Mouse (Mus musculus): ENCODE measurements around the gene Dcps. TPM values are rescaled to one million over a fixed set of nuclear protein-coding genes. Genes with fewer than 3 reads are reported as not detected.

The Dcps gene
- 10 to 100 TPM; 70.6 to 90.4 TPM for polyA plus RNA-seq (2017; shearing (Covaris generic))

DNA sequence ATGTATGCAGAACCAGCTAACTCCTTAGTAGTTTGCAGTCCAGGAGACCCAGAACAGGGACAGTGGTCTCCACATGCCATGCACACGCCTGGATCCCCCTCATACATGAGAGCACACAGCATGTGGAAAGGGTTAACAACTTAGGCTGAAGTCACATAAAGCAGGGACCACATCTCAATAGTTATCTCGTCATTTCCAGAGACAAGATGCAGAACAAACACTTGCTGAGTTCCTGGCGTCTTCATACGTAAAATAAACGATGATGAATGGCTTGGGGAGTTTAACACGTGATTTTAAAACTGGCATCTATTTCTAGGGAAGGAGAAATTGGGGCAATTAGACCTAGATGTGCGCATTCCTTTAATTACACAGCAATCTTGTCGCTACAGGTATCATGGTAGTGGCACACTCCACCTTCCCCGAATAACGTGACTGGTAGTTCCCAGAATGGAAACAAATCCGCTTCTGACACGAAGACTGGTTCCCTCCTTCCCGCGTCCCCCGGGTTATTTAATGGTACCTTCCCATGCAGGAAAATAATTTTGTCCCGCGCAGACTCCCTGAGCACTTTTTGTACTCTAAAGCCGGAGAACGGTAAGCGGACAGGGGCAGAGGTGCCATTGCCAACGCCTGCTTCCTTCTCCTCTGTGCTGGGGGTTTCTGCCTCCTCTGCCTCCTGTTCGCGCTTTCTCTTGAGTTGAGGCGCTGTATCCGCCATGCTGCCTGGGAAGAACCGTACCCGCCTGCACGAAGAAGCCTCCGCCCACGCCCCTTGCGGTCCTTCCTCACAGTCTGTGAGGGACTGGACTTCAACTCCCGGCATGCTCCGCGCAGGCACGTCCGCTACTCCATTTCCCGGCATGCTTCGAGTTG lies at the start of gene Dcps:
Gene Dcps (minus strand): TSS at position 811 of the 873 bp plus-strand sequence.
- peak; percentile 99 for ATAC-seq

DNA sequence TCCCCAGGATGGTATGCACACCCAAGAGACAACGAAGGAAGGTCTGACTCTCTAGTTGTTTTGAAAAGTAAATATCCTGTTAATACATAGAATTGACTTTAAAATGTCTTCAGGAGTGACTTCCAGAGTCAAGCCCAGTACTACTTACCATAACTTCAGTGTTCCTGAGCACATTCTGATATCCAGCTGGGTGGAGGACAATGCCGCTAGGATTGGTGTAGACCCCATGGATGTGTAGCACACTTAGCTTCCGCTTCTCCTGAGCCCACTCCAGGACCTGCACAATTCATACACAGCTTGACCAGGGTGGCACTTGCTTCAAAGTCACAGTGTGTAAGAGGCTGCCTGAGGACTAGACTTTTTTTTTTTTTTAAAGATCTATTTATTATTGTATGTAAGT lies 47.6 kb upstream of the Dcps start:
- ATAC-seq = no peak

DNA sequence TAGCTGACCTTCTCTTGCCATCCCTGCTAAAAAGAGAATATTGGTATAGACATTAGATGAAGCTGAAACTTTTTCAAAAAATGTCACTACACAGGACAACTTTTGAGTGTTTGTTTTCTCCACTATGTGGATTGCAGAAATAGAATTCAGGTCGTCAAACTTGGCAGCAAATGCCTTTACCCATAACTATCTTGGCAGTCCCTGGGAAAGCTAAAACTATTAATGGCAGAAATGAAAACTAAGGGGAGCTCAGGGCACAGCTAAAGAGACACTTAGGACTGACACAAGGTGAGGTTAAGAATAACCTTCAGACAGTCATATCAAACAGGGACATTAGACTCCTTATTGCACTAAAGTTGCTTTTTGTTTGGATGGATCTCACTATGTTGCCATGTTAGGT lies 42.1 kb upstream of the Dcps start:
- ATAC-seq = no peak

DNA sequence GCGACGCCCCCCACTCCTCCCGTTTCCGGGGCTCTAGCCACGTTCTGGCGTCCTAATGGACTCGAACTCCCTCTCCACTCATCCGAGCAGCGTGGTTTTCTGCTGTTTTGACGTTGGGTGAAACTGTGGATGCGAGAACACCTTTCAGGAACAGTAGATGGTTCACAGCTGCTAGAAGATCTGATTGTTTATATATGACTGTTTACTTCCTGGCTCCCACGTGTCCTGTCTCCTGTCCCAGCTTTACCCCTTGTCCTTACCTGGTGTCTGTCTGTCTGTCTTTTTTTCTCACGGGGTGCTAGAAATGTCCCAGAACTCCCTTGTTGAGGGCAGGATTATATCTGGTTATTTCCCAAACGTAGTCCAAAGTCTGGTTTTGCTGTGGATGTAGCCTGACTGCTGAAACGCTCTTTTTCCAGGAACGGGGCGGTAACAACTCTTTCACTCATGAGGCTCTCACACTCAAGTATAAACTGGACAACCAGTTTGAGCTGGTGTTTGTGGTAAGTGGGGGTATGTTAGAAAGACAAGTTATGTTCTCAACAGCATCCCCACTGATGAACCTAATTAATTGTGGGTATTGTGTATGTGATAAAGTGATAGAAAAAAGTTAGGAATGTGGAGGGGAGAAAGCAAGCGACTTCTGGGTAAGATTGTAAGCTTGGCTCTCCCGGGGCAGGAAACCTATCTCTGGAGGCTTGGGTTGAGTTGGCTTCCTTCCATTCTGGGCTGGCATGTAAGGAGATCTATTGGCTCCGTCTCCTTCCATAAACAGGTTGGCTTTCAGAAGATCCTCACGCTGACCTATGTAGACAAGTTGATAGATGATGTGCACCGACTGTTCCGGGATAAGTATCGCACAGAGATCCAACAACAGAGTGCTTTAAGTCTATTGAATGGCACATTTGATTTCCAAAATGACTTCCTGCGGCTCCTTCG lies 36.0 kb upstream of the Dcps start:
- peak; percentile 7 for ATAC-seq

DNA sequence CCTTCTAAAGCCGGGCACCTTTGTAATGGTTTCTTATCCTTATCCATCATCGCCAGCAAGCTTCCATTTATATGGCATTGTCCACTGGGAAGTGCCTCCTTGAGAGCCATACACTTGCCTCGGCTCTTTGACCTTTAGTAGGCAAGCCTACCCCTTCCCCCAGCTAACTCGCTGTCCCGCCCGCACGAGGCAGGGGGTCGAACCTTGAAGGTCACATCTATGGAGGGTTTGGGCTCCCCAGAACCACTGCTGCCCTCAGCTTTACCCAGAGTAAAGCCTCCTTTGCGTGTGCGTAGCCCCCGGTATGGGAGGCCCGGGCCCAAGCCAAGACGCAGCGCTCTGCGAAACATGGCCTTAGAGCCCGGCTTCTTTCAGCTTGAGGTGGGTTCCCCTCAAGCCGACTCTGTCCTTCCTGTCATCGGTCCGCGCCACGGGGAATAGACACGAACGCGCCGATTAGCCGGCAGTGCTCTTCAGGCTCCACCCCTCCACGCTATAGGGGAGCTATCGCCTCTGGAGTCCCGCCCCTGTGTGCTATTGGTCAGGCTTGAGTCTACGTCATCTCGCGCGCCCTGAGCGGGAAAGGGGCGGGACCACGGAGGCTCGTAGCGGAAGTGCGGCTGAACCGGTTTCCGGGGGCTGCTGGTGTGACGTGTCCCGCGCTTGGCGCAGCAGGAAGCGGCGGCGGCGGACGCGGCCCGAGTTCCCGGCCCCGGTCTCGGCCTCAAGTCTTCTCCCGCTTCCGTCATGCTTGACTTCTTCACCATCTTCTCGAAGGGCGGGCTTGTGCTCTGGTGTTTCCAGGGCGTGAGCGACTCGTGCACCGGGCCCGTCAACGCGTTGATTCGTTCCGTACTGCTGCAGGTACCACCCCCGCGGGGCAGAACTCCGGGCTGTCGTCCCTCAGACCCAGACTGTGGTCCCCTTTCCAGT lies 34.9 kb upstream of the Dcps start, which contains the start of gene Foxred1:
Gene Foxred1 (minus strand): TSS at position 514 of the 933 bp plus-strand sequence.
- ATAC-seq = peak; percentile 96

DNA sequence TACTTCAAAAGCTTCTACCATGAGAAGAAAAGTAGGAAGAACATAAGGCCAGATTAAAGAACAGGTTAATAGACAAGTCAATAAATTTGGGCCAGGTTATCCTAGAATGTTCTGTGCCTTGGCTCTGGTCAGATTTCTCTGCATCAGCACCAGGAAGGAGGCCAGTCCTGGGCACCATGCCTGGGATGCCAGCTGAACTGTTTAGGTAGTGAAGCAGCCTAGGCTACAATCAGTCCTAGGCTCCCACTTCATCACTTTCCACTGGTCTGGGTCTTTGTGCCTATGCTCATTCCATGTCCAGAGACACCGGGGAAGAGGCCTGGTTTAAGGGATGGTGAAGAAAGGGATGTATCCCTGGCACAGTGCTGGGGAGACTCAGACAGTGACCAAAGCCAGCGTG lies 28.6 kb upstream of the Dcps start:
- no peak for ATAC-seq

DNA sequence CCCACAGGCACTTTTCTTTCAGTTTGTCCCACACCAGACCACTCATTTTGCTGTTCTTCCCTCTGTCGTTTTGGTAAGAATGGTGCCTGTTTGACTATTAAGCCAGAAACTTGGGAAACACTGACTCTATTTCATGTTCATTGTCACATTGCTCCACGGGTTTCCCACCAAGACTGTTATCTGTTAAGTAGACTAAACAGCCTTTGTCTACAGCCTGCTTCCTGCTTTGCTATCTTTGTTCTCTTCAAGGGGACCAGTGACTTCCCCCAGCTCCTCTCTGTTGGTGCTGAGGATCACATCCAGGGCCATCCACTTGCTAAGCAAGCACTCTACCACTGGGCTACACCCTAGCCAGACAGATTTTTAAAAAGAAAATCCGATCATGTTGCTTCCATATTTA lies 27.7 kb upstream of the Dcps start:
- ATAC-seq = no peak

DNA sequence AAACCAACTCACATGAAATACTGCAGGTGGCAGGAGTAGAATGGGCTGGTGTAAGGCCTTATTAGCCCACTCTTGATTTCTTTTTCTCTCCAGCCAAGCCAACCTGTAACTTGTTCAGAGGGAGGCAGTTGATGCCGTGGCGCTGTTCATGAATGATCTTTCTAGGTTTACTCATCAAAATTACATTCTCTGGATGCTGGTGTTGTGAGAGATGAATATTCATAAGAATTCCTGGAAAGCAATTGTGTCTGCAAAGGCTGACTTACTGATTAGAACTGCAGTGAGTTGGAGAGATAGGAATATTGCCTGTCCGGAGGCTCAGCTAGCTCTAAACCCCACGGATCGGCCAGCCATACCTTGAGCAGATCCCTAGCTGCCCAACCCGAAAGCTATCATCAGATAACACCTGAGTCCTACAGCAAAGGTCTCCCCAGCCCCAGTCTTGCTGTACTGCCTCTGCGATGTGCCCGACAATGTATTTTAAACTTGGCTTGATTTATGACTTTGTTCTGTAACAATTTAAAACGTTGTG lies 24.7 kb upstream of the Dcps start:
- no peak for ATAC-seq

DNA sequence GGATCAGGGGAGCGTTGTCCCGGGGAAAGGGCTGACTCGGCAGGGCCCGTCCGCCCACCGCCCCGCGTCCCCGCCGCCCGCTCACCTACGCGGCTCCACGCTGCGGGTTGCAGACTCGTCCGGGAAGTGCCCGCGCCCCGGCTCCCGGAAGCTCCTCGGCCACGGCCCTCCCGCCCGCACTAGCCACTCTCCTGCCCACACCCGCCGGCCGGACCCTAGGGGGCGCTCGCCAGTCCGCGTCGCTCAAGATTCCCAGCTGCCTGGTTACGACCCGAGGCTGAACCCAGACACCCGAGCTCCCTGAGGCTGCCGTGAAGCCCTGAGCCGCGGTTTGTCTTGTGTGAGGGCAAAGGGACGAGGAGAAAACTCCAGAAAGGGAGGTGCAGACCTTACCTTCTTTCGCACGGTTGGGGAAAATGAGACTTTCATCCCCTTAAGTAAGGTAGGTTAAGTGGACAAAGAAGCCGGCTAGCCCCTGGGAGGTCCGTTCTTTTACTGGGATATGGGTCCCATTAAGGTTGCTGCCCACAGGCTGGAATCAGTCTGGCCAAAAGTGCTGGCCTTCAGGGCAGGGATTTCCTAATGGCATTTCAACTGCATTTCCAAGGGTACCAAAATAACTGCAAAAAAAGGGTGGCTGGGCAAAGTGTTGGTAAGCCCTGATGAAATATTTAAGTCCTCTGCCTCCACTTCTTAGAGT lies 24.1 kb upstream of the Dcps start, which contains the start of the genes Srpr and Tirap:
Gene Srpr (plus strand): TSS at position 404 of the 700 bp plus-strand sequence.
Gene Tirap (minus strand): TSS at position 520 of the 700 bp plus-strand sequence.
- peak; percentile 81 for ATAC-seq

DNA sequence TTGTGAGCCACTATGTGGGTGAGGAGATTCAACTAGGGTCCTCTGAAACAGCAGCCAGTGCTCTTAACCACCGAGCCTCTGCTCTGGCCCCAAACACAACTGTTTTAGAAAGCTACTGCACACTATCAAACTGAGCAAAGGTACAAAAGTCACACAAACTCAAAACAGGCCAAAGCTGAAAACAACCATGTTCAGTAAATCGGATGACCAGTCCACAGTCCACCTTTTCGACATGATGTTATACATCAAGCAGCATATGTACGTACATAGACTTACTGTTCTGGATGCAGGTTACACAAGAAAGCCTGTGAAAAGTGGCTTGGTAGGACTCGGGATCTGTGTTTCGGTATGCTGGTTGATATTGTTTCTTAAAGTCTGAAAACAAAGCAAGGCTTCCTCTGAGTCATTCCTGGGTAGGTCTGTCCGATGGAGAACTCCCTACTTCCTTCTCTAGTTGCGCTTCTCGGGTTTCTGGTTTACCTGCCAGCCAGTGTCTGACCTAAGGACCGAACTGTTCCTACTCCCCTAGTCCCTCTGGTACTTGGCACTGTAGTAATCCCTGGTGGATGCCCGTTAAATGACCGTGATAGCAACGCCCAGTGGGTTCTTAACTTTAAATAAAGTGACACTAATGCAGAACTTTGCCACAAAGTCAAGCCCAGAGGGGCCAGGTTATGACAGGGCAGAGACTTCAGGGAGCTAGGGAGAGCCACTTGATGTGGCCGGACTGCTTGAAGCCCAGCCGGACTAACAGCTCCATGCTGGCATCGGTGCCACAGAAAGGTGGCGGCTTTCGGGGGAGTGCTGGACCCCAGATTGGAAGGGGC lies 23.3 kb upstream of the Dcps start:
- peak; percentile 27 for ATAC-seq

DNA sequence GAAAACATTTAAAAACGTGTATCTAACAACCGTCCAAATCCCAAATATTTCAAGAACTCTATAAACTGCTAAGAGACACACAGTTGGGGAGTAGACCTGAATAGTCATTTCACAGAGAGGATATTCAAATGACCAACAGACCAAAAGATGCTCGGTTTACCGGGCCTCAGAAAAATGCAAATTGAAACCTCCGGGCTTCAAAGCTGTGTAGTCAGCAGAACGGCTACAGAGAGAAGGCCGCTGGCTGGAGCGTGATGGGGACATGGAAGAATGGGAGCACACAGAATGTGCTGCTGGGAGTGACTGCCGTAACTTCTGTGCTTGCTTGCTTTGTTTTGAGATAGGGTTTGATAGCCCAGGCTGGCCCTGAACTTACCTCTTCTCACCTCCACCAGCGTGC lies 22.5 kb upstream of the Dcps start:
- no peak for ATAC-seq

DNA sequence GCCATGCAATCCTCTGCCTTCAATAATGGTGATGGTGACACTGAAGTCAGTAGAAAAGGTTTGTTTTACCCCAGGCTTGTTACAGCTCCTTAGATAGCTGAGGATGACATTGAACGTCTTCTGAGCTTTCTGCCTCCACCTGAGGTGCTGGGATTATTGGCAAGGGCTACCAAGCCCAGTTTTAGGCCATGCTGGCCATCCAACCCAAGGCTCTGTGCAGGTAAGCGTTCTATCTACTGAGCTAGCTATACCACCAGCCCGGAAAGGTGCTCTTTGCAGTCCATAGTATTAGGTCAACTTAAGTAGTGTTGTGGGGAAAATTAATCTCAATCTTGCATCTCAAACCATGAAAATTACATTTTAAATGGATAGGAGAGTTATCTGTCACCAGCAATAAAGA lies 21.8 kb upstream of the Dcps start:
- ATAC-seq = no peak

DNA sequence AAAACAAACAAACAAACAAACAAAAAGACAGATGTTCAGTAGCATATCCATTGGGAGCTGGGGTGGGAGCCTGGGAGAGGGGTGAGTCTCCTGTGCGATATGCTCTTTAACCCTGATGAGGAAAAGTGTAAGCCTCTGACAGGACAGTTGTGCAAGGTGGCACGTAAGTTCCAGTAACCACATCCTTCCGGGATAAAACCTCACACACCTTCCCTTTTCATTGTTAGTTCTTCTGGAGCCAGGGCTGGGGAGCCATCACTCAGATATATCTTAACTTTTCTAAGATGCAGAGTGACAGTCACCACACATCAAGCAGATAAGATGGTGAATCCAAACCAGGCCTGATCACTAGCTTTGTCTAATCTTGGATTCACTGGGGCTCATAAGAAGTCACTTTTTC lies 18.2 kb upstream of the Dcps start:
- no peak for ATAC-seq

DNA sequence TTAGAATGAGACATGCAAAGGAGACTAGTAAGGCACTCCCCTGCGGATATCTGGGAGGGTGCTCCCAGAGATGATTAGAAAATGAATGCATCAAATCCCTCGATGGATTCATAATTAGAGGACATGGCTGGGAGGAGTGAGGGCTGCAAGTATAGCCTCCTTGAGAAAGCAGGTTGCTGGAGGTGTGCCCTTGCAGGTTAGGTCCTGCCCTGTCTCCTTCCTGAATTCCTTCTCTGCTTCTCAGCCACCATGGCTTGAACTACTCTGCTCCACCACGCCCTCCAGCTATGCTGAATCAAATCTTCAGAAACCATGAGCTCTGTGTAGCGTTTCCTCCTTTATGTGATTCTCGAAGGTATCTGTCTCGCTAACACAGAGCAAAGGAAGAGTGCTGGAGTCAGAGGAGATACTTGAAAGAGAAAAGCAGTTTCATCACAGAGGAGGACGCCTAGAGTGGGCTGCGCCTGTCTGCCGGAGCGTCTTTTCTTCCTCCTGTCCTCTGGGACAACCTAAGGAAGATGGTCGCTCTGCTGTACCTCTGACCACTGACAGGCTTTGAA lies 17.2 kb upstream of the Dcps start:
- ATAC-seq = no peak

DNA sequence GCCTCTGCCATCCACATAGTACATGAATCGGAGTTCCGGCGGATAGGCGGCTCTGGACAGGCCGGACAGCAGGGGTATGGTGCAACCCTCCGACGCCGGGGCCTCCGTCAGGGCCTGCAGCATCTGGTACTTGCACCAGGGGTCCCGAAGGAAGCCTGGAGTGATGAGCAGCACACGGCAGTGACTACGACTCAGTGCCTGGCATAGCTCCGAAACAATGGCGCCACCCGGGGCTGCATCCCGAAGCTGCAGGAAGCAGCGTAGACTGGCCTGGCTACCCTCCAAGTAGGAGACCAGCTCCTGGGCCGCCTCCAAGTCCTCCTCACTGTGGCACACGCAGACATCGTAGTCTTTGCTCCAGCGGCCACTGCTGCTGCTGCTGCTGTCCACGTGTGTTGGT lies 12.8 kb upstream of the Dcps start:
- ATAC-seq = no peak

DNA sequence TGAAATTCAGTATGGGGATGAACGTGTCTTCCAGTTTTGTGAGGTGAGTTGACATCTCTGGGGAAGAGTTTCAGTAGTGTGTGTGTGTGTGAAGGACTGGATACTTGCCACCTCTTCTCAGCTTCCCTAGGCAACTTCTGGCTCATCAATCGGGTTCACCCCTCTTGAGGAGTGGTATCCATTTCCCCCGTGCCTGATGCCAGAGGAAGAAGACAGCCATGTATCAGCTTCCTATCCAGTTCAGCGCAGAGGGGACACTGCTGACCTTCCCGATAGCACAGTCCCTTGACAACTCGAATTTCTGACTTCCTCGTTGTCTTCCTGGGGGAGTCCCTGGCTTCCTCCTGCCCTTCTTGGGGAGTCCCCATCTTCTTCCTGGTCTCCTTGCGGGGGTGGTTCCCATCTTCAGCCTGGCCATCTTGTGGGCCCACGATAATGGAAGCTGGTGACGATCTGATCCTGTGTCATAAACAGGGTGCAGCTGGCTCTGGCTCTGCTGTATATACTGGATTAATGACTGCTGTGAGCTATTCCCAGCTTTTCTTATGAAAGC lies 11.6 kb upstream of the Dcps start:
- no peak for ATAC-seq

DNA sequence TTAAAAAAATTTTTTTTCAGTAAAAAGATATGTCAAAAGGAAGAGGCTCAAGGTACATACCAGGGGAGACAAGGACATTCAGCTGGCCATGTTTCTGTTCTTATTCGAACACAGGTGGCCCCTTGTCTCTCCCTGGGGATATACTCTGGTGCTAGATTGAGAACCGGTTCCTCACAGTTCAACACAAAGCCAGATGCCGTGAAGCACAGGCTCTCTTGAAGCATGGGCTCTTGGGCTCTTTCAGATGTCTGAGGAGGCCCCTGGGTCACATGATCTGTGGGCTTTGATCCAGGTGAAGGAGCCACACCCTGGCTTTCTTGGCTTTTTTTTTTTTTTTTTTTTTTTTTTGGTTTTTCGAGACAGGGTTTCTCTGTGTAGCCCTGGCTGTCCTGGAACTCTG lies 10.6 kb upstream of the Dcps start:
- no peak for ATAC-seq

DNA sequence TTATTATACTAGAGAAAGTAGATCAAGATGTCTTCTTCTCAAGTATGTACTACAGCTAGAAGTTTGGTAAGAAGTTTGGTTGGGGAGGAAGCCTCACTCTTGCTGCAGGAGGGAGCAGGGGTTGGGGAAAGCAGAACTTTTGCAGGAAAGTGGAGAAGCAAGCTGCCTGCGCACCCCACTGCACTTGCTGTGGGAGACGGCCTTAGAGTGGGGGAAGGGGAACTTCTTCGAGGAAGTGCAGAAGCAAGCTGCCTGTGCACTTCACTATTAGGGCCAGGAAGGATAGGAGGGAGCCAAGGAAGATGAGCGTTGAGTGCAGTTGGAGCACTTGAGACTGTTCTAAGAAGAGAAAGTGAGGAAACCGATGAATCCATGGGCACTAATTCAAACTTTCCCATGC lies 7.5 kb upstream of the Dcps start:
- no peak for ATAC-seq

DNA sequence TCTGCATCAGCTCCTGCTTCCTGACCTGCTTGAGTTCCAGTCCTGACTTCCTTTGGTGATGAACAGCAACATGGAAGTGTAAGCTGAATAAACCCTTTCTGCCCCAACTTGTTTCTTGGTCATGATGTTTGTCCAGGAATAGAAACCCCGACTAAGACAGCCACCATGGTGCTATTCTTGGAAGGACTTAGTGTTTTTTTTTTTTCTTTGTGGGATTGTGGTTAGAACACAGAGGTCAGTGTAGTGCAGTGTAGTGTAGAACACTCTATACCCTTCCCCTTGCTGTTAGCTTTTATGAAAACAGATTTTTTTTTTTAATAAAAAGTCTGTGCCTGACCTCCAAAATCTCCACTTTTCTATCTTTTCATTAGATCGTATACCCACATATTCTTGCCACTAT lies 7.0 kb upstream of the Dcps start:
- no peak for ATAC-seq

Measured in CD4-positive, CD25-positive, alpha-beta regulatory T cell, adult 4 months (primary cell).